8 mouse cellular contexts compared by ENCODE assay signal in the genomic region with DNA sequence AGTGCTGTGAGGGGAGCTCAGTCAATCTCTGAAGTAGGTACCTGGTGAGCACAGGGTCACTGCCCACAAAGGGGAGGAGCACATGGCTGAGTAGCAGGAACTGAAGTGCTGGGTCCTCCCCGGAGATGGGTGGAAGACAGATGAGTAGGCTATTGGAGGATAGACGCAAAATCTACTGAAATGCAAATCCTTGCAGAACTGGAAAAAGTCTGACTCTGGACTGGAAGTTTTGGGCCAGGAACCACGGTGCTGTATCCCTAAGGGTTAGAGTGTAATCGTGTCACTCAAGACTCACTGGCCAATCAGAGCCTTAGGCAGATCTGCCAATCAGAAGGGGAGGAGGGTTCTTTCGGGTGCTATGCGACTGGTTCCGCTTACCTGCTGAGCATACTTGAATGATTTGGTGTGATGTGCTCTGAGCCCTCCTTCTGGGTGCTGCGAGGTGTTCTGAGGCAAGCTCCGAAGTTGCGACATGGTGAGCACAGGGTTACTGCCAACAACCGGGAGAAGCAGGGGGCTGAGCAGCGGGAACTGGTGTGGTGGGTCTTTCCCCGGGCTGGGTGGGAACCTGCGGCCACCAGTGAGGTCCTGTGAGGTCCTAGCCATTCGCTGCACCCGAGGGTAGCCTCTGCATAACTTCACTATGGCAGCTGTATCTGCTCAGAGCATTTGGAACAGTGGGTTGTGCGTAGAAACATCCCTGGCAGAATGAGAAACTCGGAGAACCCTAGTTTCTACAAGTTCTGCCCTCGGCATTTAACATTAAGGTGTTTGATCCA.
DNase-seq lines count a peak whose midpoint lies in the region; ATAC-seq lines count a peak whose summit lies in the region.

No protein-coding gene starts in this region.

- DNase-seq in adrenal gland, adult 2 months: peak; percentile 67
- peak; percentile 30 to 59 for DNase-seq in cerebellum, postnatal 4 days (ENCODE audit: low spot score in 2 of 2)
- peak; percentile 48 to 52 for DNase-seq in frontal cortex, postnatal 25 days (ENCODE audit: low spot score in 2 of 2)
- DNase-seq in left cerebral cortex, postnatal 10 days (ENCODE audit: extremely low spot score in 1 of 2, low spot score in 2 of 2): peak; percentile 52 to 56
- peak; percentile 44 for DNase-seq in right cerebral cortex, postnatal 14 days
- DNase-seq in adipocyte (ENCODE audit: low spot score): no peak

- no peaks in the 10 kb centered on the region for H3K9me3 ChIP-seq in intestine, embryonic 15.5 days
- no peaks in the 10 kb centered on the region for H3K9me3 ChIP-seq in megakaryocyte, embryonic 14.5 days

- H3K4me2 ChIP-seq in intestine, embryonic 15.5 days (replicated peaks): peak overlapping the region; percentile 80

- peak overlapping the region; percentile 63 for H3K27ac ChIP-seq in intestine, embryonic 15.5 days

- H3K4me1 ChIP-seq in intestine, embryonic 15.5 days (replicated peaks): no peaks in the 10 kb centered on the region
- peaks cover 13% of the 10 kb centered on the region for H3K4me1 ChIP-seq in megakaryocyte, embryonic 14.5 days

- intact Hi-C loops in left cerebral cortex, postnatal 10 days (cut with DNase I): no loop called here

- 2% methylated on average over 19 of the region's 19 CpGs for WGBS in intestine, embryonic 15.5 days

- H3K4me3 ChIP-seq in intestine, embryonic 15.5 days (replicated peaks): peak overlapping the region; percentile 61
- peak overlapping the region; percentile 94 for H3K4me3 ChIP-seq in megakaryocyte, embryonic 14.5 days (replicated peaks)

- ATAC-seq in intestine, embryonic 15.5 days: peak; percentile 97

- H3K9ac ChIP-seq in intestine, embryonic 15.5 days: peak overlapping the region; percentile 59

- H3K27me3 ChIP-seq in intestine, embryonic 15.5 days (replicated peaks): no peaks in the 10 kb centered on the region
- H3K27me3 ChIP-seq in megakaryocyte, embryonic 14.5 days (replicated peaks): no peaks in the 10 kb centered on the region

- no peaks in the 10 kb centered on the region for H3K36me3 ChIP-seq in intestine, embryonic 15.5 days
- no peaks in the 10 kb centered on the region for H3K36me3 ChIP-seq in megakaryocyte, embryonic 14.5 days (replicated peaks; ENCODE audit: low read length)
